Mouse (Mus musculus): Measurements from ENCODE around the gene Tas1r2. TPM values are rescaled to one million over a fixed set of nuclear protein-coding genes. Genes with fewer than 3 reads are reported as not detected.

Tas1r2 gene
- polyA plus RNA-seq, 1 experiment: not detected

DNA sequence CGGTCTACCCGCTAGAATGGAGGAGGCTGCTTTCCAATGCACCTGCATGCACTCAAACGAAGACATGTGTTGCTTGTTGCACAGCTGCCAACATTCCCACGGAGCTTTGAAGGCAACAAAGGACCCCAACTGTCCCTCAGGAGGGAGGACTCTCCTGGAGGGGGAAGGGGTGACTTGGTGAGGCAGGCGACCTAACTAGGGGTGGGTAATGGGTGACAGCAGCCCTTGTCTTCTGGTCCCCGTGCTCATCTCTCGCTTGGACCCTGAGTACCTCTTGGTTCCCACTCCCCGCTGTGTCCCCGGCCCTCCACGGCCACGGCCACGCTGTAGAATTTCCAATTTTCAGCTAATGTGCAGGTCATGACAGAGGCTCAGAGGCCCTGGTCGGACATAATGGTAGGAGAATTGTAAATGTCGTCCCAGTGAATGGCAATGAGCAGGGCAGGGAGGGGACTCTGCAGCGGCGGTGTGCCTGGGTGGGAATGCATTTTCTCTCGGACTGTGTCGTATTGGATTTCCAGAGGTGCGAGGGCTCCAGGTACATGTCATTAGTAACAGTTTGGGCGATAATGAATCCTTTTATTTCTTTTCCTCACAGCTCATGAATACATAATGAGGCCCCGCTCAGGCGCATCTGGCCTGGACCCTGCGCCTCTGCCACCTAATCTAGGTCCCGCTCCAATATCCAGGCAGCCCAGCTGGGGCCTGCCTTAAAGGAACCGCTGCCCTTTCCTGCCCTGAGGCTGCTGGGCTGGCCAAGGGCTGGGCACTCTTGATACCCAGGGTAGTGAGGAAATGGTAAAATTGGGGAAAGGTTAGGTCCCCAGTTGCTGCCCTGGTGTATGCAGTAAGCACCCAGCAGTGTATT lies 57.4 kb downstream of the Tas1r2 start:
- no peaks in the 10 kb centered on the region for H3K36me3 ChIP-seq (ENCODE audit: control insufficient read depth)
- H3K27me3 ChIP-seq (ENCODE audit: control insufficient read depth): no peaks in the 10 kb centered on the region
- H3K9me3 ChIP-seq (ENCODE audit: control insufficient read depth, low read length): no peaks in the 10 kb centered on the region
- no peaks in the 10 kb centered on the region for H3K4me1 ChIP-seq (ENCODE audit: control insufficient read depth)
- TF ChIP-seq GATA1 (IDR thresholded peaks at IDR 0.05; ENCODE audit: low read length): no peak
- no peak for TF ChIP-seq TAL1 (IDR thresholded peaks at IDR 0.05; ENCODE audit: low read length)
- H3K4me3 ChIP-seq (replicated peaks): no peak overlapping the region

DNA sequence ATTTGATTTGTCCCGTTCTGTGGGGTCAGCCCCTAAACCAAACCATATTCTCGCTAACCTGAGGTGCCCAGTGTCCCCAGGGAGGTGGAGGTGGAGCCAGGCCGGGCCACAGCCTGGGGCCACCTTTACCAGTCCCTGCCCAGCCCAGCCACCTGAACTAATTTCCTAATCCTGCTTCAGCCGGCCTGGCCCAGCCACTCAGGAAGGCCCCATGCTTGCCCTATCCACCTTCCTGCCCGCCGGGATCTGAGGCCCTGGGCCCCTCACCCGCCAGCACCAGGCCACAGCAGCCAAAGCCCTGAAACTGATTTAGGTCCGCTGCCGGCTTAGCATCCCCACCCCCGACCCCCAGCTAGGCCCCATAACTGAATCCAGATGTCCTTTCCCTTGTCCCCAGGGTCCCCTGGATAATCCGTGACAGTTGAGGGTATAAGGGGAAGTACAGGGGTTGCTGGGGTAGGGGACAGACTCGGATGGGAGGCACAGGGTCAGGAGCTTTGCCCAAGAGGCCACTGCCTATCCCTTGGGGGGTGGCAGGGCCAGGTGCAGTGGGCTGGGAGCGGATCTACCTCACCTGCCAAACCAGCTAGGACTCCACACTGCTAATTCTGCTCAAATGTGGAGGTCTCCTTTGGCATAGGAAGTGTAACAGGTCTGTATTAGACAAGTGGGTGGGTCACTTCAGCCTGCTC lies 62.0 kb downstream of the Tas1r2 start:
- Histone ChIP-seq H3K36me3 (ENCODE audit: control insufficient read depth) (no peaks in the 10 kb centered on the region), H3K4me3 (replicated peaks) (no peak overlapping the region), H3K9me3 (ENCODE audit: control insufficient read depth, low read length) (no peaks in the 10 kb centered on the region), H3K4me1 (ENCODE audit: control insufficient read depth) (no peaks in the 10 kb centered on the region), H3K27me3 (ENCODE audit: control insufficient read depth) (no peaks in the 10 kb centered on the region)
- TF ChIP-seq TAL1 (IDR thresholded peaks at IDR 0.05; ENCODE audit: low read length) (no peak), GATA1 (IDR thresholded peaks at IDR 0.05; ENCODE audit: low read length) (no peak)

DNA sequence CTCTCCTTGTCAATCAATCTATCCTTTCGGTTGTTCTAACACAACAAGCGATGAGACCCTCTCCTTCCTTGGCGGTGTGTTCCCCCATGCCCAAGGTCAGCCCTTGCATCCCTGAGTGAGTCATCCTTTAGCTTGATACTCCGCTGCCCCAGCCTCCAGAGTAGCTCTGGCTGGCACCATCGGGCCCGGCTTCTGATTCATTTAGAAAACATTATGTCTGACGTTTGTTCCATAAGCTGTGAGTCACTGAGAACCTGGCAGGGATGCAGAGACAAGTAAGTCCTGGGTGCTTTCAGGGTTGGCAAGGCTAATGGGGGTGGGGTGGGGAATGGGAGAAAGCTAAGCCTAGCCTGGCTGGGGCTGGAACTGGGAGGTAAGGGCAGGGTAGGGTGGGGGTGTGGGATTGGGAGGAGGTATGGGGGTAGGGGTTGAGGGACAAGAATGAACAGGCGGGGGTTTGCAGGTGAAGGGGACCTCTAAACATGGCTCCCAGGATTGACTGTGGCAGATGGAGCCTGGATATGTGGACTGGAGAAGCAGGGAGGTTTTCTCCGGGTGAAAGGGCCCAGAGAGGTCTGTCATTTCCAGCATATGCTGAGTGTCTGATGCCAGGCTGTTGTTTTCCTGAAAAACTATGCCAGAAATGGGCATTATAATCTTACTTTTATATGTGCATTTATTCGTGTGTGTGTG lies 63.3 kb downstream of the Tas1r2 start:
- TF ChIP-seq GATA1 (IDR thresholded peaks at IDR 0.05; ENCODE audit: low read length): no peak
- no peak for TF ChIP-seq TAL1 (IDR thresholded peaks at IDR 0.05; ENCODE audit: low read length)
- no peak overlapping the region for H3K4me3 ChIP-seq (replicated peaks)
- H3K4me1 ChIP-seq (ENCODE audit: control insufficient read depth): no peaks in the 10 kb centered on the region
- no peaks in the 10 kb centered on the region for H3K36me3 ChIP-seq (ENCODE audit: control insufficient read depth)
- H3K27me3 ChIP-seq (ENCODE audit: control insufficient read depth): no peaks in the 10 kb centered on the region
- no peaks in the 10 kb centered on the region for H3K9me3 ChIP-seq (ENCODE audit: control insufficient read depth, low read length)

DNA sequence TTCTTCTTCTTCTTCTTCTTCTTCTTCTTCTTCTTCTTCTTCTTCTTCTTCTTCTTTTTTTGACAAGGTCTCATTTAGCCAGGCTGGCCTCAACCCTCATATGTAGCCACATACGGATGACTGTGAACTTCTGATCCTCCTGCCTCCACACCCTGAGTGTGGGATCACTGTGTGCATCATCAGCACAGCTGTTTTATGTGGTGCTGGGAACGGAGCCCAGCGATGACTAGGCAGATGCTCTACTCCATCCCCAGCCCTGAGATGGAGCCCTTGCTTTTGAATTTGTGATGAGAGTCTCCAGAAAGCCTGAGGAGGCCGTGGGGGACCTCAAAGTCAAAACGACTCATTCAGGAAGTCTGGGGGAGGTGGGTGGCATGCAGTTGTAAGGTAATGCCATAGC lies 65.6 kb downstream of the Tas1r2 start:
- H3K4me3 ChIP-seq (replicated peaks): no peak overlapping the region
- no peaks in the 10 kb centered on the region for H3K4me1 ChIP-seq (ENCODE audit: control insufficient read depth)
- no peaks in the 10 kb centered on the region; the same call in 1 of the 2 replicates for H3K27me3 ChIP-seq (ENCODE audit: control insufficient read depth)
- no peaks in the 10 kb centered on the region for H3K9me3 ChIP-seq (ENCODE audit: control insufficient read depth, low read length)
- H3K36me3 ChIP-seq (ENCODE audit: control insufficient read depth): no peaks in the 10 kb centered on the region
- TF ChIP-seq TAL1 (IDR thresholded peaks at IDR 0.05; ENCODE audit: low read length) (no peak), GATA1 (IDR thresholded peaks at IDR 0.05; ENCODE audit: low read length) (no peak)

Other genes starting within 250 kb of the Tas1r2 start
- gene Iffo2, start 123.0 kb upstream of the Tas1r2 start, polyA plus RNA-seq (2012): 0.02 TPM in 1 of 2 replicates, not detected in the other
- gene Gm21969, start 50.4 kb upstream of the Tas1r2 start, polyA plus RNA-seq (2012): 0.01 and 0.14 TPM in 2 replicates
- gene Aldh4a1, start 30.7 kb upstream of the Tas1r2 start, polyA plus RNA-seq (2012): 0.75 and 0.77 TPM in 2 replicates
- gene Pax7, start 180.0 kb downstream of the Tas1r2 start, polyA plus RNA-seq (2012): 0.01 TPM in 1 of 2 replicates, not detected in the other